Mouse (Mus musculus): Measurements from ENCODE around the gene Kiss1r.

The Kiss1r gene

DNA sequence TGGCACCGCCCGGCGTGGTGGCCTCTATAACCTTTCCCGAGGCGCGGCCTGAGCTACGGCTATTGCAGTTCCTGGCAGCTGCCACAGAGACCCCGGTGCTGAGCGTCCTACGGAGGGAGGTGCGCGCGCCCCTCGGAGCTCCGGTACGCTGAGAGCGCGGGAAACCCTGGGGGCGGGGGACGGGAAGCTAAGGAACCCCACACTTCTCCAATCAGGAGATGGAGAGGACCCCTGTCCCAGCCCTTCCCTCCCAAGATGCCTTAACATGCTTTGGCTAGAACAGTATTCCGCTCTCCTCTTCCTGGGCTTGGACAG, 54.4 kb downstream of the Kiss1r start:
- no peak for DNase-seq (ENCODE audit: low spot score)

Measured in yolk sac, embryonic 10.5 days (tissue).